In genomic region chr3:75860760-75861159, GRCm38 (mm10) we compare ENCODE assay signal across 8 mouse cellular contexts.
A peak's percentile ranks its signal among the peaks of the same experiment; 100 is the strongest.
DNase-seq lines count a peak whose midpoint lies in the region; ATAC-seq lines count a peak whose summit lies in the region.

No protein-coding gene starts in this region.

- no peak overlapping the region for H3K4me2 ChIP-seq in embryonic facial prominence, embryonic 11.5 days (ENCODE audit: low read depth, low read length)
- H3K4me2 ChIP-seq in embryonic facial prominence, embryonic 14.5 days (ENCODE audit: low read depth, low read length), result no peak overlapping the region
- H3K4me2 ChIP-seq in intestine, embryonic 16.5 days (ENCODE audit: low read depth, low read length), result no peak overlapping the region
- H3K4me2 ChIP-seq in lung, embryonic 16.5 days (ENCODE audit: low read depth, low read length), result no peak overlapping the region

- H3K4me1 ChIP-seq in embryonic facial prominence, embryonic 11.5 days (ENCODE audit: control insufficient read depth, insufficient read depth, low read length), result no peaks in the 10 kb centered on the region
- H3K4me1 ChIP-seq in embryonic facial prominence, embryonic 10.5 days, result no peaks in the 10 kb centered on the region
- no peaks in the 10 kb centered on the region for H3K4me1 ChIP-seq in embryonic facial prominence, embryonic 14.5 days (ENCODE audit: control insufficient read depth, insufficient read depth, low read length)
- no peaks in the 10 kb centered on the region for H3K4me1 ChIP-seq in intestine, embryonic 16.5 days (ENCODE audit: control insufficient read depth, insufficient read depth, low read length)
- H3K4me1 ChIP-seq in lung, embryonic 16.5 days (replicated peaks; ENCODE audit: control insufficient read depth, insufficient read depth, low read length), result no peaks in the 10 kb centered on the region

- ATAC-seq in embryonic facial prominence, embryonic 11.5 days (replicated peaks; ENCODE audit: insufficient number of reproducible peaks, low FRiP score, low TSS enrichment, low read depth), result peak; percentile 56; the same call in 1 of the 2 replicates
- ATAC-seq in embryonic facial prominence, embryonic 14.5 days (ENCODE audit: low read depth), result peak; percentile 94
- ATAC-seq in intestine, embryonic 16.5 days, result peak; percentile 89
- peak; percentile 98 for ATAC-seq in lung, embryonic 16.5 days (ENCODE audit: low read depth)

- H3K27me3 ChIP-seq in embryonic facial prominence, embryonic 11.5 days (ENCODE audit: control insufficient read depth, insufficient read depth, low read length), result no peaks in the 10 kb centered on the region
- no peaks in the 10 kb centered on the region for H3K27me3 ChIP-seq in embryonic facial prominence, embryonic 10.5 days (replicated peaks; ENCODE audit: low read depth, poor library complexity, severe bottlenecking)
- no peaks in the 10 kb centered on the region for H3K27me3 ChIP-seq in embryonic facial prominence, embryonic 14.5 days (replicated peaks; ENCODE audit: control insufficient read depth, insufficient read depth, low read length)
- H3K27me3 ChIP-seq in intestine, embryonic 16.5 days (replicated peaks; ENCODE audit: control insufficient read depth, insufficient read depth, low read length), result no peaks in the 10 kb centered on the region
- no peaks in the 10 kb centered on the region for H3K27me3 ChIP-seq in lung, embryonic 16.5 days (ENCODE audit: control insufficient read depth, insufficient read depth, low read depth, low read length)

- no peak overlapping the region for H3K4me3 ChIP-seq in embryonic facial prominence, embryonic 11.5 days (ENCODE audit: low read depth, low read length)
- H3K4me3 ChIP-seq in embryonic facial prominence, embryonic 10.5 days, result no peak overlapping the region
- H3K4me3 ChIP-seq in embryonic facial prominence, embryonic 14.5 days (ENCODE audit: low read depth, low read length), result no peak overlapping the region
- no peak overlapping the region for H3K4me3 ChIP-seq in intestine, embryonic 16.5 days (ENCODE audit: low read length)
- H3K4me3 ChIP-seq in lung, embryonic 16.5 days (ENCODE audit: low read length), result no peak overlapping the region

- no peak for DNase-seq in embryonic facial prominence, embryonic 11.5 days (ENCODE audit: low spot score)
- no peak for DNase-seq in embryonic facial prominence, embryonic 10.5 days (ENCODE audit: low spot score)
- peak; percentile 70 for DNase-seq in embryonic facial prominence, embryonic 14.5 days (ENCODE audit: low spot score)
- DNase-seq in thymus, postnatal 10 days (ENCODE audit: low spot score in 2 of 2), result no peak
- no peak for DNase-seq in spleen, postnatal 36 days (ENCODE audit: low spot score in 2 of 2)
- DNase-seq in adrenal gland, adult (ENCODE audit: inconsistent age in 2 of 2, low spot score in 1 of 2), result no peak

- H3K27ac ChIP-seq in embryonic facial prominence, embryonic 11.5 days (replicated peaks; ENCODE audit: low read depth, low read length), result no peak overlapping the region
- no peak overlapping the region for H3K27ac ChIP-seq in embryonic facial prominence, embryonic 10.5 days (replicated peaks)
- no peak overlapping the region for H3K27ac ChIP-seq in embryonic facial prominence, embryonic 14.5 days (replicated peaks; ENCODE audit: low read depth, low read length)
- H3K27ac ChIP-seq in intestine, embryonic 16.5 days (ENCODE audit: low read length), result no peak overlapping the region
- no peak overlapping the region for H3K27ac ChIP-seq in lung, embryonic 16.5 days (ENCODE audit: low read length)

- H3K9me3 ChIP-seq in embryonic facial prominence, embryonic 11.5 days (replicated peaks; ENCODE audit: control insufficient read depth, low read length), result no peaks in the 10 kb centered on the region
- no peaks in the 10 kb centered on the region for H3K9me3 ChIP-seq in embryonic facial prominence, embryonic 10.5 days
- no peaks in the 10 kb centered on the region for H3K9me3 ChIP-seq in embryonic facial prominence, embryonic 14.5 days (ENCODE audit: control insufficient read depth, low read length)
- no peaks in the 10 kb centered on the region for H3K9me3 ChIP-seq in intestine, embryonic 16.5 days (ENCODE audit: control insufficient read depth, low read length)
- H3K9me3 ChIP-seq in lung, embryonic 16.5 days (ENCODE audit: control insufficient read depth, low read length), result no peaks in the 10 kb centered on the region

- no peak overlapping the region for H3K9ac ChIP-seq in embryonic facial prominence, embryonic 11.5 days (replicated peaks; ENCODE audit: low read length)
- no peak overlapping the region for H3K9ac ChIP-seq in embryonic facial prominence, embryonic 14.5 days (ENCODE audit: low read depth, low read length)
- no peak overlapping the region for H3K9ac ChIP-seq in intestine, embryonic 16.5 days (ENCODE audit: low read depth, low read length)
- H3K9ac ChIP-seq in lung, embryonic 16.5 days (ENCODE audit: low read length), result no peak overlapping the region

- WGBS in embryonic facial prominence, embryonic 11.5 days, result 72% methylated on average over 12 of the region's 12 CpGs
- WGBS in embryonic facial prominence, embryonic 10.5 days, result 79% methylated on average over 12 of the region's 12 CpGs
- WGBS in embryonic facial prominence, embryonic 14.5 days, result 54% methylated on average over 12 of the region's 12 CpGs
- 51% methylated on average over 12 of the region's 12 CpGs for WGBS in intestine, embryonic 16.5 days
- 47% methylated on average over 12 of the region's 12 CpGs for WGBS in lung, embryonic 16.5 days

- H3K36me3 ChIP-seq in embryonic facial prominence, embryonic 11.5 days (replicated peaks; ENCODE audit: control insufficient read depth, insufficient read depth, low read depth, low read length), result no peaks in the 10 kb centered on the region
- no peaks in the 10 kb centered on the region for H3K36me3 ChIP-seq in embryonic facial prominence, embryonic 10.5 days (replicated peaks)
- no peaks in the 10 kb centered on the region for H3K36me3 ChIP-seq in embryonic facial prominence, embryonic 14.5 days (ENCODE audit: control insufficient read depth, insufficient read depth, low read length)
- no peaks in the 10 kb centered on the region for H3K36me3 ChIP-seq in intestine, embryonic 16.5 days (ENCODE audit: control insufficient read depth, insufficient read depth, low read length)
- H3K36me3 ChIP-seq in lung, embryonic 16.5 days (ENCODE audit: control insufficient read depth, insufficient read depth, low read length), result no peaks in the 10 kb centered on the region
